Mouse (Mus musculus): ENCODE measurements around the gene Mb.

DNA sequence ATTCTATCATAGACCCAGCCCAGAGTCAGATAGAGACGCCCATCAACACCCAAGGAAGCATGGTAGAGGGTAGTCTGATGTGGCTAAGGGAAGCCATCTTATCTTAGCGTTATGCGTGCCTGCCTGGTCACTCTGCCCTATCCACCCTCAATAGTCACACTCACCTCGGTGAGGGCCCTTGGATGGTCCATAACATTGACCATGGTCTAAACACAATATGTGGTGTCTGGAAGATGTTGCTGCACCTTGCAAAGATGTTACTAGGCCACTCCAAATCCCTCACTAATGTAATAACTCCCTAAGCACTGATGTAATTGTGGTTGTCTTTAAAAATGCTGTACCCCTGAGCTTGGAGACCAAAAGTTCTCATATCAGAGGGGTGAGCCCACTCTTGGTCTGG lies 77.8 kb downstream of the Mb start:
- TF ChIP-seq CTCF (IDR thresholded peaks at IDR 0.05; ENCODE audit: extremely low read depth, insufficient read depth, insufficient read length, insufficient replicate concordance) (no peak), POLR2A (IDR thresholded peaks at IDR 0.05; ENCODE audit: low read depth, low read length) (no peak)

All from spleen, adult 2 months (tissue).